Comparison of ENCODE assay signal across 18 mouse cellular contexts in genomic region chr12:84524147-84525050, GRCm38 (mm10). TPM values are rescaled to one million over a fixed set of nuclear protein-coding genes. Genes with fewer than 3 reads are reported as not detected.
DNase-seq lines count a peak whose midpoint lies in the region; ATAC-seq and TF ChIP-seq lines count a peak whose summit lies in the region.
"Had no signal": no experiment of that assay in that cellular context is flagged by ENCODE, and none has a peak within 500 bp of the region (broad histone marks: within the 10 kb centered on the region; RNA-seq: fewer than 3 reads in every experiment).

No protein-coding gene starts in this region.

- no peak overlapping the region for H3K27ac ChIP-seq in heart, adult 2 months
- peak overlapping the region; percentile 32 for H3K27ac ChIP-seq in embryonic facial prominence, embryonic 10.5 days (replicated peaks)
- peak overlapping the region; percentile 89 for H3K27ac ChIP-seq in limb, embryonic 11.5 days (replicated peaks; ENCODE audit: low read depth, low read length)
- H3K27ac ChIP-seq in neural tube, embryonic 15.5 days (replicated peaks), result no peak overlapping the region
- H3K27ac ChIP-seq in intestine, embryonic 16.5 days (ENCODE audit: low read length), result no peak overlapping the region
- H3K27ac ChIP-seq: heart, embryonic 13.5 days; intestine, embryonic 15.5 days; midbrain, embryonic 15.5 days had no signal

- H3K4me1 ChIP-seq in heart, adult 2 months (ENCODE audit: control insufficient read depth, insufficient read depth, low read length), result no peaks in the 10 kb centered on the region
- peaks cover 45% of the 10 kb centered on the region for H3K4me1 ChIP-seq in E14TG2a.4 (replicated peaks; ENCODE audit: low read depth, low read length)
- peaks cover 28% of the 10 kb centered on the region for H3K4me1 ChIP-seq in embryonic facial prominence, embryonic 10.5 days
- peaks cover 11% of the 10 kb centered on the region for H3K4me1 ChIP-seq in limb, embryonic 11.5 days (ENCODE audit: control insufficient read depth, insufficient read depth, low read length)
- peaks cover 8% of the 10 kb centered on the region; the same call in 1 of the 2 replicates for H3K4me1 ChIP-seq in neural tube, embryonic 15.5 days
- H3K4me1 ChIP-seq in intestine, embryonic 16.5 days (ENCODE audit: control insufficient read depth, insufficient read depth, low read length), result peaks cover 2% of the 10 kb centered on the region; the same call in 1 of the 2 replicates
- H3K4me1 ChIP-seq: heart, embryonic 13.5 days; midbrain, embryonic 15.5 days had no signal

- no peak for TF ChIP-seq POLR2A in heart, adult 2 months (IDR thresholded peaks at IDR 0.05; ENCODE audit: insufficient read depth, low read depth, low read length)

- H3K79me2 ChIP-seq in heart, adult 2 months (replicated peaks; ENCODE audit: control insufficient read depth, insufficient read depth, low read length), result no peaks in the 10 kb centered on the region

- TF ChIP-seq EP300 in heart, adult 2 months (IDR thresholded peaks at IDR 0.05; ENCODE audit: insufficient read depth, low read depth, low read length), result no peak

- no peaks in the 10 kb centered on the region for H3K27me3 ChIP-seq in heart, adult 2 months (ENCODE audit: control insufficient read depth, insufficient read depth, low read length)
- no peaks in the 10 kb centered on the region for H3K27me3 ChIP-seq in E14TG2a.4 (ENCODE audit: insufficient read depth, low read length)
- no peaks in the 10 kb centered on the region for H3K27me3 ChIP-seq in embryonic facial prominence, embryonic 10.5 days (replicated peaks; ENCODE audit: low read depth, poor library complexity, severe bottlenecking)
- H3K27me3 ChIP-seq in limb, embryonic 11.5 days (ENCODE audit: control insufficient read depth, insufficient read depth, low read length), result no peaks in the 10 kb centered on the region
- H3K27me3 ChIP-seq in neural tube, embryonic 15.5 days (replicated peaks), result peaks cover 18% of the 10 kb centered on the region
- H3K27me3 ChIP-seq in intestine, embryonic 16.5 days (replicated peaks; ENCODE audit: control insufficient read depth, insufficient read depth, low read length), result no peaks in the 10 kb centered on the region
- H3K27me3 ChIP-seq: heart, embryonic 13.5 days; intestine, embryonic 15.5 days; midbrain, embryonic 15.5 days had no signal

- peak; percentile 58 for DNase-seq in heart, adult 11 months
- no peak for DNase-seq in heart, adult 2 months
- peak; percentile 49 for DNase-seq in embryonic facial prominence, embryonic 10.5 days (ENCODE audit: low spot score)
- DNase-seq in limb, embryonic 11.5 days (ENCODE audit: low spot score), result peak; percentile 70
- no peak for DNase-seq in thymus, adult 18-20 months
- DNase-seq: B cell, adult 2 months; cerebellum, adult 11 months; gastrocnemius, postnatal 10 days; heart, postnatal 4 days; lung, adult 2 months had no signal

- H3K9me3 ChIP-seq in E14TG2a.4 (ENCODE audit: low read length), result no peaks in the 10 kb centered on the region
- H3K9me3 ChIP-seq in embryonic facial prominence, embryonic 10.5 days, result no peaks in the 10 kb centered on the region
- H3K9me3 ChIP-seq in limb, embryonic 11.5 days (ENCODE audit: control insufficient read depth, low read length), result no peaks in the 10 kb centered on the region
- no peaks in the 10 kb centered on the region for H3K9me3 ChIP-seq in neural tube, embryonic 15.5 days (replicated peaks)
- no peaks in the 10 kb centered on the region for H3K9me3 ChIP-seq in intestine, embryonic 16.5 days (ENCODE audit: control insufficient read depth, low read length)
- H3K9me3 ChIP-seq: heart, embryonic 13.5 days; intestine, embryonic 15.5 days; midbrain, embryonic 15.5 days had no signal

- no peak overlapping the region for H3K4me3 ChIP-seq in heart, adult 2 months
- H3K4me3 ChIP-seq in E14TG2a.4 (replicated peaks; ENCODE audit: low read length), result 0 out of 2 replicates have a peak overlapping the region, but pooled peaks have one; percentile 35
- H3K4me3 ChIP-seq in embryonic facial prominence, embryonic 10.5 days, result no peak overlapping the region
- no peak overlapping the region for H3K4me3 ChIP-seq in limb, embryonic 11.5 days (ENCODE audit: low read depth, low read length)
- no peak overlapping the region for H3K4me3 ChIP-seq in neural tube, embryonic 15.5 days (replicated peaks)
- H3K4me3 ChIP-seq in intestine, embryonic 16.5 days (ENCODE audit: low read length), result no peak overlapping the region
- H3K4me3 ChIP-seq: heart, embryonic 13.5 days; intestine, embryonic 15.5 days; midbrain, embryonic 15.5 days had no signal

- ATAC-seq in limb, embryonic 11.5 days (ENCODE audit: insufficient number of reproducible peaks, low FRiP score, low TSS enrichment, low read depth), result peak; percentile 72; the same call in 1 of the 2 replicates
- no peak for ATAC-seq in neural tube, embryonic 15.5 days (ENCODE audit: low FRiP score)
- no peak; the same call in 1 of the 2 replicates for ATAC-seq in intestine, embryonic 16.5 days
- ATAC-seq: forebrain, embryonic 16.5 days; intestine, embryonic 15.5 days; midbrain, embryonic 15.5 days had no signal

- intact Hi-C loops in heart, adult 2 months (cut with DNase I), result no loop called here

- peak overlapping the region; percentile 26; the same call in 1 of the 2 replicates for H3K4me2 ChIP-seq in limb, embryonic 11.5 days (ENCODE audit: low read depth, severe bottlenecking)
- H3K4me2 ChIP-seq in neural tube, embryonic 15.5 days, result no peak overlapping the region
- no peak overlapping the region for H3K4me2 ChIP-seq in intestine, embryonic 16.5 days (ENCODE audit: low read depth, low read length)
- H3K4me2 ChIP-seq: heart, embryonic 13.5 days; intestine, embryonic 15.5 days; midbrain, embryonic 15.5 days had no signal

- TF ChIP-seq CTCF in heart, adult 2 months (IDR thresholded peaks at IDR 0.05), result no peak
- no peak for TF ChIP-seq CTCF in E14TG2a.4 (conservative IDR thresholded peaks at IDR 0.05; ENCODE audit: low read length)

- H3K9ac ChIP-seq in heart, adult 2 months (ENCODE audit: low read depth, low read length), result no peak overlapping the region
- no peak overlapping the region; the same call in 1 of the 2 replicates for H3K9ac ChIP-seq in limb, embryonic 11.5 days (ENCODE audit: low read length)
- H3K9ac ChIP-seq in neural tube, embryonic 15.5 days (replicated peaks), result no peak overlapping the region
- no peak overlapping the region for H3K9ac ChIP-seq in intestine, embryonic 16.5 days (ENCODE audit: low read depth, low read length)
- H3K9ac ChIP-seq: heart, embryonic 13.5 days; intestine, embryonic 15.5 days; midbrain, embryonic 15.5 days had no signal

- H3K36me3 ChIP-seq in heart, adult 2 months (ENCODE audit: control insufficient read depth, insufficient read depth, low read length), result no peaks in the 10 kb centered on the region
- H3K36me3 ChIP-seq in E14TG2a.4 (ENCODE audit: insufficient read depth, low read length), result peaks cover 58% of the 10 kb centered on the region
- H3K36me3 ChIP-seq in embryonic facial prominence, embryonic 10.5 days (replicated peaks), result peaks cover 10% of the 10 kb centered on the region
- H3K36me3 ChIP-seq in limb, embryonic 11.5 days (ENCODE audit: control insufficient read depth, insufficient read depth, low read length), result peaks cover 3% of the 10 kb centered on the region; the same call in 1 of the 2 replicates
- H3K36me3 ChIP-seq in neural tube, embryonic 15.5 days, result no peaks in the 10 kb centered on the region
- no peaks in the 10 kb centered on the region for H3K36me3 ChIP-seq in intestine, embryonic 16.5 days (ENCODE audit: control insufficient read depth, insufficient read depth, low read length)
- H3K36me3 ChIP-seq: intestine, embryonic 15.5 days; midbrain, embryonic 15.5 days had no signal

- 78% methylated on average over 11 of the region's 11 CpGs for WGBS in heart, adult 2 months
- 40% methylated on average over 11 of the region's 11 CpGs for WGBS in embryonic facial prominence, embryonic 10.5 days
- 22% methylated on average over 11 of the region's 11 CpGs for WGBS in limb, embryonic 11.5 days
- WGBS in neural tube, embryonic 15.5 days, result 62% methylated on average over 11 of the region's 11 CpGs
- 60% methylated on average over 11 of the region's 11 CpGs for WGBS in intestine, embryonic 16.5 days

RNA-seq across cellular contexts. Expression of gene Vsx2, which starts 45.2 kb away (rescaled TPM):
- not detected for total RNA-seq in heart, adult 2 months (2021)
- not detected in 2 replicates for polyA plus RNA-seq in heart, adult 2 months (2012; rRNA removed)
- 2.8 and 3.2 TPM in 2 replicates for polyA plus RNA-seq in embryonic facial prominence, embryonic 10.5 days (2016; fragmentation: Nextera tagmentation; extraction: Ambion mirVana)
- polyA plus RNA-seq in limb, embryonic 11.5 days (2014; fragmentation: Nextera tagmentation; extraction: Ambion mirVana), result 0.33 and 0.48 TPM in 2 replicates
- 5.7 and 6.0 TPM in 2 replicates for polyA plus RNA-seq in neural tube, embryonic 15.5 days (2015; fragmentation: Nextera tagmentation; extraction: Ambion mirVana)
- not detected in 2 replicates for polyA plus RNA-seq in intestine, embryonic 16.5 days (2015; fragmentation: Nextera tagmentation; extraction: Ambion mirVana)
- total RNA-seq: heart, postnatal 4 days; liver, adult 2 months had no signal
- polyA plus RNA-seq: heart, embryonic 13.5 days; intestine, embryonic 15.5 days; liver, adult 2 months; lung, adult 2 months had no signal

Comparison
In these comparisons a context has a peak if more than half of its experiments do, and no peak if none do; other contexts are left out.
1. DNase-seq: peak in heart, adult 11 months (single experiment), embryonic facial prominence, embryonic 10.5 days (single experiment) and limb, embryonic 11.5 days (single experiment); none in heart, adult 2 months (0 of 2) and thymus, adult 18-20 months (0 of 2).
2. H3K27ac ChIP-seq: peak in embryonic facial prominence, embryonic 10.5 days (single experiment) and limb, embryonic 11.5 days (single experiment); none in heart, adult 2 months (single experiment), neural tube, embryonic 15.5 days (single experiment) and intestine, embryonic 16.5 days (single experiment).